18 mouse cellular contexts compared by ENCODE assay signal in the genomic region with DNA sequence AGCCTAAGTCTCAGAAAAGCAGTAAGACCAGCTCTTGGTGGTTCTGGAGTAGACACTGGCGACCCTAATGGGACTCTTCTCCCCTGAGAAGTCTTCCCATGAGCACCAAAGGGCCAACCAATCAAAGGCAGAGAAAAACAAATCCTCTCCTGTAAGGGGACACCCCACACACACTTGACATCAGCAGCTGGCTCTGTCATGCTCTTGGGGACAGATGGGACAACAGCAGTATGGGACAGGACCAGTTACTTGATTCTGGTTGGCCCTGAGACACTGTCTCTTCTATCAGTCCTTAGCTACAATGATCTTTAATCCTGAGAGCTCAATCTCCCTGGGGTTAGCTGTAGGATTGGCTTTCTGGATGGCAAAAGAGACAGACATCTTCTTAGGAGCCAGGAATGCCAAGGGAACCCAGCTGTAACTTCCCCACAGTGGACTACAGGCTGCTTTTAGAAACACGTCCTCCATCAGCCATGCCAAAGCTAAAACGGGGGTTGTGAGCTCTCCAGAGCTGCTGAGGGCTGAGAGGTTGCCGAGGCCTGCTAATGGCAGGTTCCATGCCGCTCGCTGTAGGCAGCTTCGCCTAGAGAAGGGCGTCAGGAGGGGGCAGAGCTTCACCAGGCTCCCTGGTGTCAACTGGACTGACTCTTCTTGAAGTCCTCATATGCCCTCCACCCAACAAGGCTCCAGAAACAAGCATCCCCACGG. TPM values are rescaled to one million over a fixed set of nuclear protein-coding genes. Genes with fewer than 3 reads are reported as not detected.
DNase-seq lines count a peak whose midpoint lies in the region; ATAC-seq and TF ChIP-seq lines count a peak whose summit lies in the region.
"Had no signal": no experiment of that assay in that cellular context is flagged by ENCODE, and none has a peak within 500 bp of the region (broad histone marks: within the 10 kb centered on the region; RNA-seq: fewer than 3 reads in every experiment).

No protein-coding gene starts in this region.

- H3K27me3 ChIP-seq in heart, adult 2 months (ENCODE audit: control insufficient read depth, insufficient read depth, low read length) = no peaks in the 10 kb centered on the region
- H3K27me3 ChIP-seq in heart, embryonic 12.5 days (replicated peaks) = 0 out of 2 replicates have a peak, but pooled peaks cover 5% of the 10 kb centered on the region
- no peaks in the 10 kb centered on the region for H3K27me3 ChIP-seq in myocyte (ENCODE audit: control insufficient read depth, insufficient read depth, insufficient read length)
- H3K27me3 ChIP-seq: embryonic facial prominence, embryonic 13.5 days; forebrain, embryonic 13.5 days; forebrain, embryonic 15.5 days had no signal

- TF ChIP-seq EP300 in heart, adult 2 months (IDR thresholded peaks at IDR 0.05; ENCODE audit: insufficient read depth, low read depth, low read length) = no peak

- no peak overlapping the region for H3K4me2 ChIP-seq in heart, embryonic 12.5 days
- H3K4me2 ChIP-seq in myocyte (ENCODE audit: low read depth) = no peak overlapping the region
- H3K4me2 ChIP-seq: embryonic facial prominence, embryonic 13.5 days; forebrain, embryonic 13.5 days; forebrain, embryonic 15.5 days had no signal

- H3K79me2 ChIP-seq in heart, adult 2 months (replicated peaks; ENCODE audit: control insufficient read depth, insufficient read depth, low read length) = peaks cover 4% of the 10 kb centered on the region; the same call in 1 of the 2 replicates
- peaks cover 20% of the 10 kb centered on the region for H3K79me2 ChIP-seq in myocyte (ENCODE audit: control insufficient read depth, insufficient read depth)

- no peaks in the 10 kb centered on the region for H3K36me3 ChIP-seq in heart, adult 2 months (ENCODE audit: control insufficient read depth, insufficient read depth, low read length)
- no peaks in the 10 kb centered on the region for H3K36me3 ChIP-seq in heart, embryonic 12.5 days
- H3K36me3 ChIP-seq in myocyte (ENCODE audit: control insufficient read depth, insufficient read depth) = peaks cover 6% of the 10 kb centered on the region
- H3K36me3 ChIP-seq: forebrain, embryonic 15.5 days had no signal

- peaks cover 4% of the 10 kb centered on the region; the same call in 1 of the 2 replicates for H3K9me3 ChIP-seq in heart, embryonic 12.5 days (replicated peaks)
- H3K9me3 ChIP-seq: embryonic facial prominence, embryonic 13.5 days; forebrain, embryonic 13.5 days; forebrain, embryonic 15.5 days had no signal

- WGBS in heart, adult 2 months = 53% methylated on average over 9 of the region's 9 CpGs
- WGBS in heart, embryonic 12.5 days = 77% methylated on average over 9 of the region's 9 CpGs

- no peak overlapping the region for H3ac ChIP-seq in myocyte (ENCODE audit: control insufficient read depth, insufficient read length)

- peak overlapping the region; percentile 89 for H3K27ac ChIP-seq in gastrocnemius, adult 2 months
- H3K27ac ChIP-seq in heart, adult 2 months = peak overlapping the region; percentile 54; the same call in 1 of the 2 replicates
- H3K27ac ChIP-seq in heart, embryonic 12.5 days (ENCODE audit: poor library complexity, severe bottlenecking) = no peak overlapping the region
- H3K27ac ChIP-seq: embryonic facial prominence, embryonic 13.5 days; forebrain, embryonic 13.5 days; forebrain, embryonic 15.5 days had no signal

- no peak for TF ChIP-seq POLR2A in heart, adult 2 months (IDR thresholded peaks at IDR 0.05; ENCODE audit: insufficient read depth, low read depth, low read length)
- no peak for TF ChIP-seq POLR2A in myocyte (IDR thresholded peaks at IDR 0.05; ENCODE audit: insufficient read length, low read depth)

- H3K4me1 ChIP-seq in heart, adult 2 months (ENCODE audit: control insufficient read depth, insufficient read depth, low read length) = peaks cover 10% of the 10 kb centered on the region; the same call in 1 of the 2 replicates
- H3K4me1 ChIP-seq in heart, embryonic 12.5 days (replicated peaks) = peaks cover 5% of the 10 kb centered on the region; the same call in 1 of the 2 replicates
- H3K4me1 ChIP-seq: forebrain, embryonic 13.5 days; forebrain, embryonic 15.5 days had no signal

- ATAC-seq in heart, embryonic 12.5 days (ENCODE audit: insufficient number of reproducible peaks, low FRiP score) = no peak
- ATAC-seq: forebrain, embryonic 13.5 days; forebrain, embryonic 15.5 days; forebrain, postnatal 0 days had no signal

- no peak overlapping the region for H3K4me3 ChIP-seq in gastrocnemius, adult 2 months
- H3K4me3 ChIP-seq in heart, adult 2 months = no peak overlapping the region
- no peak overlapping the region for H3K4me3 ChIP-seq in heart, embryonic 12.5 days
- H3K4me3 ChIP-seq in myocyte = no peak overlapping the region
- H3K4me3 ChIP-seq: embryonic facial prominence, embryonic 13.5 days; forebrain, embryonic 13.5 days; forebrain, embryonic 15.5 days had no signal

- DNase-seq in gastrocnemius, adult 2 months = peak; percentile 62
- no peak for DNase-seq in gastrocnemius, postnatal 10 days
- no peak for DNase-seq in heart, adult 2 months
- DNase-seq in skeletal muscle tissue, adult 2 months (ENCODE audit: low read depth, low spot score) = peak; percentile 75
- DNase-seq in urinary bladder, adult 2 months (ENCODE audit: low spot score) = no peak
- DNase-seq: adrenal gland, postnatal 10 days; adrenal gland, postnatal 36 days; cerebellum, adult 11-12 months; cerebellum, adult 2 months; cerebellum, adult 9-10 months; cerebellum, postnatal 10 days; cerebellum, postnatal 25 days; forebrain, postnatal 0 days had no signal

- intact Hi-C loops in gastrocnemius, adult 2 months (cut with DNase I) = no loop called here
- intact Hi-C loops in heart, adult 2 months (cut with DNase I) = no loop called here

- TF ChIP-seq CTCF in gastrocnemius, adult 2 months (IDR thresholded peaks at IDR 0.05) = no peak
- no peak for TF ChIP-seq CTCF in heart, adult 2 months (IDR thresholded peaks at IDR 0.05)

- H3K9ac ChIP-seq in heart, adult 2 months (ENCODE audit: low read depth, low read length) = no peak overlapping the region
- no peak overlapping the region for H3K9ac ChIP-seq in heart, embryonic 12.5 days
- H3K9ac ChIP-seq: embryonic facial prominence, embryonic 13.5 days; forebrain, embryonic 13.5 days; forebrain, embryonic 15.5 days; forebrain, postnatal 0 days had no signal

TF ChIP-seq in myocyte, 11 proteins besides CTCF, POLR2A, EP300 and RAD21:
- TF ChIP-seq USF1 (IDR thresholded peaks at IDR 0.05; ENCODE audit: low read depth) (no peak), MYOG (IDR thresholded peaks at IDR 0.05; ENCODE audit: control insufficient read depth in 1 of 3, insufficient read depth in 1 of 3, insufficient read length in 2 of 3, low read depth in 2 of 3) (peak in 2 of 3 experiments; percentile 6 to 31), REST (IDR thresholded peaks at IDR 0.05; ENCODE audit: insufficient read depth, insufficient read length) (no peak), TCF12 (IDR thresholded peaks at IDR 0.05; ENCODE audit: insufficient read depth, poor library complexity, severe bottlenecking) (no peak), MYOD1 (IDR thresholded peaks at IDR 0.05; ENCODE audit: control insufficient read depth in 1 of 3, insufficient read length in 2 of 3, low read depth in 2 of 3) (peak; percentile 24 to 72 (median 38)), SRF (IDR thresholded peaks at IDR 0.05; ENCODE audit: control insufficient read depth, insufficient read length, low read depth) (no peak)

RNA-seq across cellular contexts. Expression of gene Spsb1, which starts 22.6 kb away (rescaled TPM):
- total RNA-seq in gastrocnemius, adult 2 months (2021) = 10 to 100 TPM in 1 of 2 experiments, 1 to 10 TPM in 1; 5.5 to 16.1 TPM
- 10 to 100 TPM; 18.9 to 21.1 TPM for total RNA-seq in gastrocnemius, postnatal 10 days (2021)
- 10 to 100 TPM; 28.3 to 35.3 TPM for total RNA-seq in heart, adult 2 months (2021)
- 32.2 and 38.7 TPM in 2 replicates for polyA plus RNA-seq in heart, adult 2 months (2012; rRNA removed)
- 5.4 and 5.7 TPM in 2 replicates for polyA plus RNA-seq in heart, embryonic 12.5 days (2016; fragmentation: Nextera tagmentation; extraction: Ambion mirVana)
- 22.6 TPM for polyA plus RNA-seq in myocyte (2012; fragmentation: generic; extraction: Trizol)
- 21.0 and 21.7 TPM in 2 replicates for polyA plus RNA-seq in urinary bladder, adult 2 months (2012; rRNA removed)

Comparison
In these comparisons a context has a peak if more than half of its experiments do, and no peak if none do; other contexts are left out.
1. DNase-seq: peak in gastrocnemius, adult 2 months (single experiment) and skeletal muscle tissue, adult 2 months (single experiment); none in gastrocnemius, postnatal 10 days (single experiment), heart, adult 2 months (0 of 2) and urinary bladder, adult 2 months (single experiment).